Mouse (Mus musculus) midbrain, embryonic 12.5 days (tissue): ENCODE measurements around the gene Abr. TPM values are rescaled to one million over a fixed set of nuclear protein-coding genes. Genes with fewer than 3 reads are reported as not detected.
A peak's percentile ranks its signal among the peaks of the same experiment; 100 is the strongest.

Experiments
- ATAC-seq: fragments of 200-750 bp; cut with Nextera tagmentation; 2 replicates; pipeline ENCODE4 v1.8.0; 2017; ENCODE audit warnings: low read depth, moderate TSS enrichment, moderate library complexity; ENCODE audit not compliant: low FRiP score
- H3K27ac ChIP-seq: fragments of 300-500 bp; sonication (generic); replicated peaks from 2 replicates; pipeline ENCODE4 v1.5.1; 2016; ENCODE audit warnings: mild to moderate bottlenecking
- H3K27me3 ChIP-seq: fragments of 300-500 bp; sonication (generic); 2 replicates; pipeline ENCODE4 v1.6.1; 2016; ENCODE audit warnings: mild to moderate bottlenecking
- H3K36me3 ChIP-seq: fragments of 300-500 bp; sonication (generic); 2 replicates; pipeline ENCODE4 v1.6.1; 2016
- H3K4me1 ChIP-seq: fragments of 300-500 bp; sonication (generic); 2 replicates; pipeline ENCODE4 v1.6.1; 2016
- H3K4me2 ChIP-seq: fragments of 300-500 bp; sonication (generic); replicated peaks from 2 replicates; pipeline ENCODE4 v1.6.1; 2016; ENCODE audit warnings: mild to moderate bottlenecking, moderate library complexity
- H3K4me3 ChIP-seq: fragments of 300-500 bp; sonication (generic); 2 replicates; pipeline ENCODE4 v1.5.1; 2016; ENCODE audit warnings: mild to moderate bottlenecking
- H3K9ac ChIP-seq: fragments of 300-500 bp; sonication (generic); replicated peaks from 2 replicates; pipeline ENCODE4 v1.6.1; 2016; ENCODE audit warnings: mild to moderate bottlenecking, moderate library complexity
- H3K9me3 ChIP-seq: fragments of 300-500 bp; sonication (generic); 2 replicates; pipeline ENCODE4 v1.6.1; 2016; ENCODE audit warnings: mild to moderate bottlenecking
- WGBS: fragments of 180-500 bp; shearing (Covaris S2); methylation state at CpG from one replicate; pipeline ENCODE4 v1.1.7; 2016; 5-methylcytosine and 5-hydroxymethylcytosine counted together
- polyA plus RNA-seq: library from polyadenylated mRNA; unstranded; fragments of >200 nt; fragmentation: Nextera tagmentation; extraction: Ambion mirVana; gene quantifications from 2 replicates; pipeline ENCODE4 v1.2.1, GENCODE M21; 2016

Gene Abr
- polyA plus RNA-seq, 1 experiment from 2014 or later = 70.1 TPM

- Histone ChIP-seq H3K27me3 (peaks cover 23% of the 10 kb centered on the region), H3K4me3 (no peak overlapping the region), H3K4me1 (peaks cover 28% of the 10 kb centered on the region), H3K9ac (no peak overlapping the region), H3K36me3 (peaks cover 10% of the 10 kb centered on the region), H3K9me3 (no peaks in the 10 kb centered on the region), H3K4me2 (no peak overlapping the region), H3K27ac (no peak overlapping the region)
- no peak for ATAC-seq
- 86% methylated on average over 5 of the region's 5 CpGs for WGBS
These were observed 186.1 kb downstream of the Abr start for GRCm38 (mm10) chr11:76436009-76436408.

- peak overlapping the region; percentile 47; the same call in 1 of the 2 replicates for H3K27ac ChIP-seq
- no peaks in the 10 kb centered on the region for H3K27me3 ChIP-seq
- H3K4me3 ChIP-seq = no peak overlapping the region
- peaks cover 11% of the 10 kb centered on the region; the same call in 1 of the 2 replicates for H3K36me3 ChIP-seq
- 69% methylated on average over 6 of the region's 6 CpGs for WGBS
- H3K4me2 ChIP-seq = no peak overlapping the region
- peaks cover 6% of the 10 kb centered on the region; the same call in 1 of the 2 replicates for H3K4me1 ChIP-seq
- no peak for ATAC-seq
- H3K9ac ChIP-seq = no peak overlapping the region
- H3K9me3 ChIP-seq = no peaks in the 10 kb centered on the region
These were observed 192.0 kb downstream of the Abr start for GRCm38 (mm10) chr11:76429966-76430631.

- ATAC-seq = no peak
- Histone ChIP-seq H3K4me3 (no peak overlapping the region), H3K27me3 (no peaks in the 10 kb centered on the region), H3K4me1 (peaks cover 6% of the 10 kb centered on the region; the same call in 1 of the 2 replicates), H3K9me3 (no peaks in the 10 kb centered on the region), H3K27ac (0 out of 2 replicates have a peak overlapping the region, but pooled peaks have one; percentile 0), H3K4me2 (no peak overlapping the region), H3K9ac (no peak overlapping the region), H3K36me3 (peaks cover 17% of the 10 kb centered on the region)
- WGBS = 56% methylated on average over 7 of the region's 7 CpGs
These were observed 192.6 kb downstream of the Abr start for GRCm38 (mm10) chr11:76429556-76429955.

GRCm38 (mm10) chr11:76429046-76429445 lies 193.1 kb downstream of the Abr start:
- Histone ChIP-seq H3K4me2 (no peak overlapping the region), H3K9ac (no peak overlapping the region), H3K27me3 (no peaks in the 10 kb centered on the region), H3K36me3 (peaks cover 22% of the 10 kb centered on the region), H3K4me1 (peaks cover 6% of the 10 kb centered on the region; the same call in 1 of the 2 replicates), H3K27ac (no peak overlapping the region), H3K9me3 (no peaks in the 10 kb centered on the region), H3K4me3 (no peak overlapping the region)
- WGBS = 67% methylated on average over 4 of the region's 4 CpGs
- ATAC-seq = no peak

GRCm38 (mm10) chr11:76427781-76428180 lies 194.3 kb downstream of the Abr start:
- no peak overlapping the region for H3K4me3 ChIP-seq
- peaks cover 24% of the 10 kb centered on the region for H3K36me3 ChIP-seq
- 80% methylated on average over 3 of the region's 3 CpGs for WGBS
- no peaks in the 10 kb centered on the region for H3K9me3 ChIP-seq
- no peaks in the 10 kb centered on the region for H3K27me3 ChIP-seq
- H3K9ac ChIP-seq = no peak overlapping the region
- no peak for ATAC-seq
- no peak overlapping the region for H3K4me2 ChIP-seq
- H3K4me1 ChIP-seq = peaks cover 6% of the 10 kb centered on the region; the same call in 1 of the 2 replicates
- H3K27ac ChIP-seq = no peak overlapping the region

GRCm38 (mm10) chr11:76425749-76426148 lies 196.4 kb downstream of the Abr start:
- no peak for ATAC-seq
- Histone ChIP-seq H3K9me3 (no peaks in the 10 kb centered on the region), H3K27me3 (no peaks in the 10 kb centered on the region), H3K36me3 (peaks cover 37% of the 10 kb centered on the region), H3K27ac (no peak overlapping the region), H3K4me2 (no peak overlapping the region), H3K4me3 (no peak overlapping the region), H3K9ac (no peak overlapping the region), H3K4me1 (peaks cover 6% of the 10 kb centered on the region; the same call in 1 of the 2 replicates)
- WGBS = 88% methylated on average over 6 of the region's 6 CpGs

- H3K9me3 ChIP-seq = no peaks in the 10 kb centered on the region
- H3K9ac ChIP-seq = no peak overlapping the region
- H3K27ac ChIP-seq = no peak overlapping the region
- H3K36me3 ChIP-seq = peaks cover 84% of the 10 kb centered on the region
- no peak for ATAC-seq
- H3K4me2 ChIP-seq = no peak overlapping the region
- 70% methylated on average over 4 of the region's 4 CpGs for WGBS
- H3K4me1 ChIP-seq = no peaks in the 10 kb centered on the region
- H3K27me3 ChIP-seq = no peaks in the 10 kb centered on the region
- H3K4me3 ChIP-seq = no peak overlapping the region
These were observed 201.2 kb downstream of the Abr start for GRCm38 (mm10) chr11:76420896-76421295.

GRCm38 (mm10) chr11:76419179-76419578 lies 202.9 kb downstream of the Abr start:
- Histone ChIP-seq H3K27ac (no peak overlapping the region), H3K4me1 (no peaks in the 10 kb centered on the region), H3K9ac (no peak overlapping the region), H3K4me2 (no peak overlapping the region), H3K27me3 (no peaks in the 10 kb centered on the region), H3K9me3 (no peaks in the 10 kb centered on the region), H3K4me3 (no peak overlapping the region), H3K36me3 (peaks cover 90% of the 10 kb centered on the region)
- WGBS = 65% methylated on average over 4 of the region's 4 CpGs
- ATAC-seq = no peak

GRCm38 (mm10) chr11:76418423-76418822 lies 203.7 kb downstream of the Abr start:
- Histone ChIP-seq H3K36me3 (peaks cover 90% of the 10 kb centered on the region), H3K9me3 (no peaks in the 10 kb centered on the region), H3K4me1 (no peaks in the 10 kb centered on the region), H3K27ac (no peak overlapping the region), H3K9ac (no peak overlapping the region), H3K4me2 (no peak overlapping the region), H3K27me3 (no peaks in the 10 kb centered on the region), H3K4me3 (no peak overlapping the region)
- 84% methylated on average over 8 of the region's 8 CpGs for WGBS
- no peak for ATAC-seq

GRCm38 (mm10) chr11:76415985-76416384 lies 206.1 kb downstream of the Abr start:
- Histone ChIP-seq H3K27ac (no peak overlapping the region), H3K4me3 (no peak overlapping the region), H3K36me3 (peaks cover 79% of the 10 kb centered on the region), H3K9me3 (no peaks in the 10 kb centered on the region), H3K9ac (no peak overlapping the region), H3K27me3 (no peaks in the 10 kb centered on the region), H3K4me2 (no peak overlapping the region), H3K4me1 (no peaks in the 10 kb centered on the region)
- no peak for ATAC-seq
- WGBS = 61% methylated on average over 2 of the region's 2 CpGs

- Histone ChIP-seq H3K9ac (no peak overlapping the region), H3K9me3 (no peaks in the 10 kb centered on the region), H3K4me2 (no peak overlapping the region), H3K27ac (no peak overlapping the region), H3K4me3 (no peak overlapping the region), H3K36me3 (peaks cover 75% of the 10 kb centered on the region), H3K4me1 (no peaks in the 10 kb centered on the region), H3K27me3 (no peaks in the 10 kb centered on the region)
- ATAC-seq = no peak
- 90% methylated on average over 4 of the region's 4 CpGs for WGBS
These were observed 207.1 kb downstream of the Abr start for GRCm38 (mm10) chr11:76415001-76415400.

- no peak overlapping the region for H3K4me3 ChIP-seq
- no peaks in the 10 kb centered on the region for H3K27me3 ChIP-seq
- H3K9ac ChIP-seq = no peak overlapping the region
- WGBS = 89% methylated on average over 4 of the region's 4 CpGs
- H3K9me3 ChIP-seq = no peaks in the 10 kb centered on the region
- H3K36me3 ChIP-seq = peaks cover 57% of the 10 kb centered on the region
- H3K27ac ChIP-seq = no peak overlapping the region
- no peak for ATAC-seq
- H3K4me2 ChIP-seq = no peak overlapping the region
- no peaks in the 10 kb centered on the region for H3K4me1 ChIP-seq
These were observed 208.9 kb downstream of the Abr start for GRCm38 (mm10) chr11:76413202-76413601.

- no peak for ATAC-seq
- H3K4me3 ChIP-seq = no peak overlapping the region
- H3K9me3 ChIP-seq = no peaks in the 10 kb centered on the region
- no peak overlapping the region for H3K27ac ChIP-seq
- no peaks in the 10 kb centered on the region for H3K27me3 ChIP-seq
- H3K9ac ChIP-seq = no peak overlapping the region
- H3K4me1 ChIP-seq = peaks cover 6% of the 10 kb centered on the region
- H3K36me3 ChIP-seq = peaks cover 34% of the 10 kb centered on the region
- H3K4me2 ChIP-seq = no peak overlapping the region
- WGBS = 74% methylated on average over 12 of the region's 12 CpGs
These were observed 211.3 kb downstream of the Abr start for GRCm38 (mm10) chr11:76410826-76411225.
